Mouse (Mus musculus): ENCODE results near the gene C2cd3. TPM values are rescaled to one million over a fixed set of nuclear protein-coding genes. Genes with fewer than 3 reads are reported as not detected.
A peak's percentile ranks its signal among the peaks of the same experiment; 100 is the strongest.

Gene C2cd3
- polyA plus RNA-seq, 1 experiment = 39.7 TPM

DNA sequence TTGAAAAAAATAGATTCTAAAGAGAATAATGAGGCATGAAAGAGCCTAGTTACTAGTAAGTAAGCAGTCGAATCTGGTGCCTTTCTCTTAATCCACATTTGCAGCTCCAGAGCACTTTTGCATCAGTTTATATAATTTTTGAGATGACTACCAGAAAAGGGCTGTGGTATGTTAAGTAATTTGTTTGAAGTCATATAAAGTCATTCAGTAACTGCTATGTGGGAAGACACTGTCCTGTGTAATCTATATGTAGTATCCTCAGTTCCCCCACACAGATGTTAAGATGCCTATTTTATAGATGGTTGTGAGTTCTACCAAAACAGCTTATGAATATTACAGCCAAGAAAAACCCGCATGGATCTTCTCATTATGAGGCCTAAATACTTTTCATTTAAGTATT, 6.2 kb downstream of the C2cd3 start:
- Histone ChIP-seq H3K27me3 (ENCODE audit: control insufficient read depth, insufficient read depth, low read length) (no peaks in the 10 kb centered on the region), H3K36me3 (ENCODE audit: control insufficient read depth, insufficient read depth, low read length) (peaks cover 10% of the 10 kb centered on the region), H3K27ac (ENCODE audit: control insufficient read depth, insufficient read depth, low read depth, low read length) (no peak overlapping the region), H3K4me3 (ENCODE audit: control insufficient read depth, low read depth, low read length) (no peak overlapping the region), H3K4me1 (ENCODE audit: control insufficient read depth, insufficient read depth, low read length) (no peaks in the 10 kb centered on the region)
- TF ChIP-seq CTCF (IDR thresholded peaks at IDR 0.05; ENCODE audit: control insufficient read depth, insufficient read depth, insufficient replicate concordance, low read depth, low read length) = no peak
- TF ChIP-seq POLR2A (IDR thresholded peaks at IDR 0.05; ENCODE audit: control insufficient read depth, low read depth, low read length) = no peak

DNA sequence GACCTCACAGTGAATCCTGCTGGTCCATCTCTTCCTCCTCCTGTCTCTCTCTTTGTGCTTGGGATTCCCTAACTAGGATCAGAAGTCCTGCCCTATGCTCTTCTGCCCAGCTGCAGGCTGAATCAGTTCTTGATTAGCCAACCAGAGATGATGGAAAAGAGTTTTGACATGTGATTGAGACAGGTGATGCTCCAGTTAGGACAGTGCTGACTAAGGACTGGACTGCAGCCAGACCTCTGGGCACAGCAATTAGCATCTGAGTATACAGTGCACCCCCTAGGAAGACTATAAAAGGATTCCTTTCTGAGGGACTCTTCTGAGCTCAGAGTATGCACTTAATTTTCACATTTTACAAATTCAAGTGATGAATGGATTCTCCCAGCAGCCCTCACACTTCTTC, 9.1 kb downstream of the C2cd3 start:
- Histone ChIP-seq H3K27ac (ENCODE audit: control insufficient read depth, insufficient read depth, low read depth, low read length) (peak overlapping the region; percentile 60; the same call in 1 of the 2 replicates), H3K4me3 (ENCODE audit: control insufficient read depth, low read depth, low read length) (no peak overlapping the region), H3K4me1 (ENCODE audit: control insufficient read depth, insufficient read depth, low read length) (no peaks in the 10 kb centered on the region), H3K36me3 (ENCODE audit: control insufficient read depth, insufficient read depth, low read length) (peaks cover 5% of the 10 kb centered on the region; the same call in 1 of the 2 replicates), H3K27me3 (ENCODE audit: control insufficient read depth, insufficient read depth, low read length) (no peaks in the 10 kb centered on the region)
- TF ChIP-seq POLR2A (IDR thresholded peaks at IDR 0.05; ENCODE audit: control insufficient read depth, low read depth, low read length) (no peak), CTCF (IDR thresholded peaks at IDR 0.05; ENCODE audit: control insufficient read depth, insufficient read depth, insufficient replicate concordance, low read depth, low read length) (no peak)

DNA sequence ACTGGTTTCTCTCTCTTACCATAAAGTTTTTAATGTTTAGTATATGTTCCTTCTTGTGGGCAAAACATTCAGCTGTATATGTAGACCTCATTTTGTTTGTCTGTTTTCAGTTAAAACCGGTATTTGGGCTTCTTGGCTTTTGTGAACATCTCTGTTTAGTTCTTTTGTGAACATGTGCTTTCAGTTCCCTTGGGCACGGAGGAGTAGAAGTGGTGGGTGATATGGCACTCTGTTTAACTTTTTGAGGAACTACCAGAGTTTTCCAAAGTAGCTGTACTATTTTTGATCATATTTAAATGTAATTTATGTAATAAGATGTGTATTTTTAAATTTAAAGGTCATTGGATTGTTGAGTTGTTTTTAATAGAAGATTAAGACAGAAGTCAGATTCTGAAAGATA, 11.2 kb downstream of the C2cd3 start:
- no peak overlapping the region for H3K27ac ChIP-seq (ENCODE audit: control insufficient read depth, insufficient read depth, low read depth, low read length)
- H3K27me3 ChIP-seq (ENCODE audit: control insufficient read depth, insufficient read depth, low read length) = no peaks in the 10 kb centered on the region
- no peak overlapping the region for H3K4me3 ChIP-seq (ENCODE audit: control insufficient read depth, low read depth, low read length)
- TF ChIP-seq POLR2A (IDR thresholded peaks at IDR 0.05; ENCODE audit: control insufficient read depth, low read depth, low read length) (no peak), CTCF (IDR thresholded peaks at IDR 0.05; ENCODE audit: control insufficient read depth, insufficient read depth, insufficient replicate concordance, low read depth, low read length) (no peak)
- H3K4me1 ChIP-seq (ENCODE audit: control insufficient read depth, insufficient read depth, low read length) = no peaks in the 10 kb centered on the region
- H3K36me3 ChIP-seq (ENCODE audit: control insufficient read depth, insufficient read depth, low read length) = peaks cover 4% of the 10 kb centered on the region; the same call in 1 of the 2 replicates

DNA sequence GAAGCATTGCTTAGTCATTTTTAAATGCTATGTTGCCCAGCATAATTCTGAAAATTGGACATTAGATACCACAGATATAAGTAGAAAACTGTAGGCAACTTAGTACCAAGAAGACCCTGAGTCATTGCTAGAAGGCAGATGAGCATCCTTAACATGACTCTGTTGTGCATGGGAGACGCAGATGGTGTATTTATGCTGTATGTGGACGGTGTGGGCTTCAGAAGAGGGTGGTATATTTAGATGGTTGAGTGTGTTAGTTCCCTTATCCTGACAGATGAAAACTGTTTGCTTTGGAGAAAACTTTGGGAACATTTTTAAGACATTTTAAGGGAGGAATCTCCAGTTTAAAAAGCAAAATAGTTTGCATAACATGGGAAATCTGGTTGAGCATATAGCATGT, 16.1 kb downstream of the C2cd3 start:
- Histone ChIP-seq H3K27ac (ENCODE audit: control insufficient read depth, insufficient read depth, low read depth, low read length) (no peak overlapping the region), H3K4me1 (ENCODE audit: control insufficient read depth, insufficient read depth, low read length) (no peaks in the 10 kb centered on the region), H3K36me3 (ENCODE audit: control insufficient read depth, insufficient read depth, low read length) (no peaks in the 10 kb centered on the region), H3K4me3 (ENCODE audit: control insufficient read depth, low read depth, low read length) (no peak overlapping the region), H3K27me3 (ENCODE audit: control insufficient read depth, insufficient read depth, low read length) (no peaks in the 10 kb centered on the region)
- TF ChIP-seq CTCF (IDR thresholded peaks at IDR 0.05; ENCODE audit: control insufficient read depth, insufficient read depth, insufficient replicate concordance, low read depth, low read length) = no peak
- no peak for TF ChIP-seq POLR2A (IDR thresholded peaks at IDR 0.05; ENCODE audit: control insufficient read depth, low read depth, low read length)

DNA sequence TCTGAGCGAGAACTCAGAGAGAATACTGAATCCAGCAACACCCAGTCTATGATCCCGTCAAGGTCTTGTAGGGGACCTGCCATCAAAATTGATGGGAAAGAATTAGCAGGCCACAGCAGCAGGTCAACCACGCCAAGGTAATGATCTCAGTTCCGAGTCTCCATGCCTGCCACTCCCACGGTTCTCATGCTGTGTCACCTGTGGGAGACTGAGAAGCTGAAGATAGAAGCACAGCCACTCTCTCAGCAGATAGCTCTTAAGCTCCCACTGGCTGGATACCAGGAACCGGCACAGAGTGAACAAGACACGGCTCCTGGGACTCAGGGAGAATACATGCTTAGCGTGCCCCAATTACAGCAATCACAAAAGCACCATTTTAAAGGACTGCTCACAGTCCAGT, 18.1 kb downstream of the C2cd3 start:
- Histone ChIP-seq H3K36me3 (ENCODE audit: control insufficient read depth, insufficient read depth, low read length) (peaks cover 3% of the 10 kb centered on the region; the same call in 1 of the 2 replicates), H3K4me1 (ENCODE audit: control insufficient read depth, insufficient read depth, low read length) (no peaks in the 10 kb centered on the region)
- TF ChIP-seq CTCF (IDR thresholded peaks at IDR 0.05; ENCODE audit: control insufficient read depth, insufficient read depth, insufficient replicate concordance, low read depth, low read length) (no peak), POLR2A (IDR thresholded peaks at IDR 0.05; ENCODE audit: control insufficient read depth, low read depth, low read length) (no peak)

DNA sequence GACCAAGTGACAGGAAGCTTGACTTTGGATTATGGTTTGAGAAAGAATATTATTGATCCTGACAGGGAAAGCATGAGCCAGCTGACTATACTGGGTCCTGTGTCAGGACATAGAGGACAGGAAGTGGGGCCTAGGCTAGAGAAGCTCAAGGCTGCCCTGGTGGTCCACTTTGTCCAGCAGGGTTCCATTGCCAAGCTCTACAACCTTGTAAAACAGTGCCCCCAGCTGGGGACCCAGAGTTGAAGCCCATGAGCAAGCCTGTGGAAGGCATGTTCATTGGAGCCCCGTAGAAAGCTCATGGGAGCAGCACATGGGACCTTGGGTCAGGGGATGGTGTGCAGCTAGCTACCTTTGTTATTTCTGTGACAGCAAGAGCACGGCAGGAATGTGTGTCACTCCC, 20.2 kb downstream of the C2cd3 start:
- TF ChIP-seq CTCF (IDR thresholded peaks at IDR 0.05; ENCODE audit: control insufficient read depth, insufficient read depth, insufficient replicate concordance, low read depth, low read length) (no peak), POLR2A (IDR thresholded peaks at IDR 0.05; ENCODE audit: control insufficient read depth, low read depth, low read length) (no peak)
- Histone ChIP-seq H3K27ac (ENCODE audit: control insufficient read depth, insufficient read depth, low read depth, low read length) (no peak overlapping the region), H3K4me1 (ENCODE audit: control insufficient read depth, insufficient read depth, low read length) (no peaks in the 10 kb centered on the region), H3K4me3 (ENCODE audit: control insufficient read depth, low read depth, low read length) (no peak overlapping the region), H3K36me3 (ENCODE audit: control insufficient read depth, insufficient read depth, low read length) (peaks cover 3% of the 10 kb centered on the region; the same call in 1 of the 2 replicates), H3K27me3 (ENCODE audit: control insufficient read depth, insufficient read depth, low read length) (no peaks in the 10 kb centered on the region)

More for the DNA sequence above, 18.1 kb downstream of the C2cd3 start:
- Histone ChIP-seq H3K27me3 (ENCODE audit: control insufficient read depth, insufficient read depth, low read length) (no peaks in the 10 kb centered on the region), H3K4me3 (ENCODE audit: control insufficient read depth, low read depth, low read length) (no peak overlapping the region), H3K27ac (ENCODE audit: control insufficient read depth, insufficient read depth, low read depth, low read length) (no peak overlapping the region)

DNA sequence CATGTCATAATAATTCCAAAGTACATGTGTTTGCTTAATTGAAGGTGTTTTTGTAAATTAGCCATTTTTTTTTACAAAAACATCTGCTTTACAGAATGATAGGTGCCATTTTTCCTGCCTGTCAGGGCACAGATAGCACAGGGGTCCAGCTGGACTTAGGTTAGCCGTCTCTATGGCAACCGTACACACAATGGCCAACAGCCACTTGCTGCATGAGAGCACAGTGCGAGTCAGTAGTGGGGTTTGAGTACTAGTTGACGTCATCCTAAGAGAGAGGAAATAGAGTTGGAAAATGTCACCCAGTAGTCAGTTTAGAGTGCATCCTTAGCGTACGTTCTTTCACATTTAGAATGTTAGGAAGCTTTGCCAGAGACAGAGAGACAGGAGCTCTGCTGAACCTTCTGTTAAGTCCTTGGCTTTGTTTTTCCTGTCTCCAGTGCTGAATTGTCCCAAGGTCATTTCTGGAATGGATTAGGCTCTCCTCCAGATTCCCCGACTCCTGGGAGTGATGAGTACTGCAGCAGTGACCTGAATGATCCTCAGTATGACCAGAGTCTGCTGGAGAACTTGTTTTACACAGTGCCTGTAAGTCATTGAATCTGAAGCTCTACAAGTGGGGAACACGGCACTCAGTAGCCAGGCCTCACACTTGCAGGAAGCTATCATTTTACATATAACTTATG, 27.3 kb downstream of the C2cd3 start:
- Histone ChIP-seq H3K4me1 (ENCODE audit: control insufficient read depth, insufficient read depth, low read length) (peaks cover 2% of the 10 kb centered on the region), H3K36me3 (ENCODE audit: control insufficient read depth, insufficient read depth, low read length) (peaks cover 5% of the 10 kb centered on the region; the same call in 1 of the 2 replicates), H3K4me3 (ENCODE audit: control insufficient read depth, low read depth, low read length) (no peak overlapping the region), H3K27me3 (ENCODE audit: control insufficient read depth, insufficient read depth, low read length) (no peaks in the 10 kb centered on the region), H3K27ac (ENCODE audit: control insufficient read depth, insufficient read depth, low read depth, low read length) (peak overlapping the region; percentile 2; the same call in 1 of the 2 replicates)
- TF ChIP-seq POLR2A (IDR thresholded peaks at IDR 0.05; ENCODE audit: control insufficient read depth, low read depth, low read length) (no peak), CTCF (IDR thresholded peaks at IDR 0.05; ENCODE audit: control insufficient read depth, insufficient read depth, insufficient replicate concordance, low read depth, low read length) (no peak)
